Mouse (Mus musculus) cerebellum, adult 11 months (tissue): ENCODE results near the gene Rock2.
"Not testable (repeated sequence)": the region's sequence is repeated elsewhere in the genome, so short reads cannot be mapped to it uniquely, and the experiment has no call there.

Source experiments
- DNase-seq: peaks from one replicate; pipeline ENCODE4 v3.0.0; 2022

The Rock2 gene

DNA sequence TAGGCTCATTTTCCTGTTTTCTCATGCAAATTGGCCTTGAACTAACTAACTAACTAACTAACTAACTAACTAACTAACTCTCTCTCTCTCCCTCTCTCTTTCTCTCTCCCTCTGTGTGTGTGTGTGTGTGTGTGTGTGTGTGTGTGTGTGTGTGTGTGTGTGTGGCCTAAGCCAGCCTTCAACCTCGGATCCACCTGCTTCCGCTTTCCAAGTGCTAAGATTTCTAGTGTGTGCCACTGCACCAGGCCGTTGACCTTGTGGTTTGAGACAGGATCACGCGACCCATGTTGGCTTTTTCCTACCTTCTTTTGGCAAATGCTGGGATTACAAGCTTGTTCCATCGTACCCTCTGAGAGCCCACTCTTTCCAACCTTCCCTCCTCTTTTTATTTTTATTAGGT lies 105.9 kb downstream of the Rock2 start:
- no peak for DNase-seq

DNA sequence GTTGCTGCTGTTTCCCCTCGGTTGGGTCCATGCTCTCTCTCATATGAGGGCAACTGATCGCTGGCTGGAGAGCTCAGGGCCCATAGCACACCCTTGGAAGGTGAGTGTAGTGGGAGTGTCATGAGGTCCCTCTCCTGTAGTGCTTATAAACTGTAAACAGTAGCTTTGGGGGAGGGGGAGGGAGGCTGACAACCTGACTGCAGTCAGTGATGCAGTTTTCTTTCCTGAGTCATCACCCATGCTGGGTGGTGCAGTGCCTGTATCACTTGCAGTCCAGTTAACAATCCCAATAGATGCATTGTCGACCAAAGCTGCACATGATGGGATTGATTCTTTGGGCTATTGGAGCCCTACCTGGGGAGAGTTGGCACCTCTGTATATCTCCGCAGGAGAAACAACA lies 106.5 kb downstream of the Rock2 start:
- DNase-seq: no peak

DNA sequence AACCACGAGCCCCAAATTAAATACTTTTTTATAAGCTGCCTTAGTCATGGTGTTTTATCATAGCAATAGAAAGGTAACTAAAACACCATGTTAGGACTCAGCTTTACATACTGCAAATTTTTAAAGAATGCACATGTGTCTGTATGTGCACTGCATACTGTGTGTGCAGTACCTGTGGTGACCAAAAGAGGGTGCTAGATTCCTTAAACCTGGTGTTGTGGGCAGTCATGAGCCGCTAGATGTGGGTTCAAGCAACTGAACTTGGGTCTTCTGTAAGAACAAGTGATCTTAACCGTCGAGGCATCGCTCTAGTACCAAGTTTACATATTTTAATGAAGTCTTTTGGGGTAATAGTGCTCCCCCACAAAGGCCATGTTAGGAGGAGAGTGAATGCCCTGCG lies 114.8 kb downstream of the Rock2 start:
- DNase-seq: no peak

DNA sequence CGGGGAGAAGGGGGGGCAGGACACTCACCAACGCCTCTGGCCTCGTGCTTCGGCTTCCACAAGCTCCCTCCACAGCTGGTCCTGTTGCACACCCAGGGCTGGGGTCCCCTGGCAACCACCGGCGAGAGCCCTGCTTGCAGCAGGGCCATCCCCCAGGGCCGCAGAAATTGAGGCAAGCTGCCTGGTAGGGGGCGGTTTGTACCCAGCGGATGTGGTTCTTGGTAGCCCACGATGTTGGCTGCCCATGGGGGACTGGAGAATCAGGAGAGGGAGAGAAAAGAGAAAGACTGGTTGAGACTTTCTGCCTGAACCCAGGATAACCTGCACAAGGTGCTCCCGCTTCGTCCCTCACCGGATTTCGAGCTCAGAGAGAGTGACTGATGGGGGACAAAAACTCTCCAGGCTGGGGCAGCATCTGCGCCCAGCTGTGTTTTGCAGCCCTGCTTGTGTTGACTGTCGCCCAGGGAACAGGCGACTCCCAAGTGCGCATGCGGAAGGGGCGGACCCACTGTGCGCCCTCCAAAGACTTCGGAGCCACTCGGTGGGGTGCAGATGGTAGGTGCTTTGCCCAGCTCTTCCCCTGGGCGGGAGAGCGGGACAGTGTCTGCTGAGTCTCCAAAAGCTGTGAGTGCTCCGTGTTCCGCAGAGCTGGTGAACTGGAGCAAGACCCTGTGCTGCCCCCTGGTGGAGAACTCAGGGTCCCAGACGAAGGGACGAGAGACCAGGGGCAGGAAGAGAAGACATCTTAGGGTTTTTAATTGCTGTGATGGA lies 116.6 kb downstream of the Rock2 start, which contains the start of gene 2410004P03Rik:
Gene 2410004P03Rik (minus strand): TSS at position 628 of the 771 bp plus-strand sequence.
- DNase-seq: peak; percentile 29

- DNase-seq: no peak
Measured at GRCm38 (mm10) chr12:17012067-17012899, 117.6 kb downstream of the Rock2 start.

GRCm38 (mm10) chr12:17015711-17016110 lies 121.0 kb downstream of the Rock2 start:
- DNase-seq: no peak

GRCm38 (mm10) chr12:17018468-17018867 lies 123.8 kb downstream of the Rock2 start:
- DNase-seq: peak; percentile 18

- not testable (repeated sequence) for DNase-seq
Measured at GRCm38 (mm10) chr12:17021125-17021524, 126.4 kb downstream of the Rock2 start.

- no peak for DNase-seq
Measured at GRCm38 (mm10) chr12:17022145-17022544, 127.5 kb downstream of the Rock2 start.

DNA sequence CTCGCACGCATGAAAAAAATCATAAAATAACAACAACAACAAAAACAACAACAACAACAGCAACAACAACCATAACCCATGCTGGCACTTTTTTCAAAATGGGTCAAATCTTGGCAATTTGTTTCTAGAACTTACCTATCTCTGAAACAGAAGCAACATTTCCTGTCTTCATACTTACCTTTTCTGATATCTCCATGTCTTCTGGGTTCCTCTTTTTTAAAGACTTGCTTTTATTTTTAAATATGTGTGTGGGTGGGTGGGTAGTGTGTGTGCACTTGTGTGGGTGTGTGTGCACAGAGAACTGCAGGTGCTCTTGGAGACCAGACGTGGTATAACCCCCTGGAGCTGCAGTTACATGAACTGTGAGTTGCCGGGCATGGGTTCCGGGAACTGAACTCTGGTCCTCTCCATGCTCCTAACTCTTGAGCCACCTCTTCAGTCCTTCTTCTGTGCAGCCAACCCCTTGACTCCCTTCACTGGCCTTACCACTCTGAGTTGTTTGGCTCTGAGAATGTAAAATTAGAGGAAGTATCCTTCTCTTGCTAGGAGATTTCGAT lies 129.9 kb downstream of the Rock2 start:
- DNase-seq: no peak

GRCm38 (mm10) chr12:17032694-17033463 lies 138.2 kb downstream of the Rock2 start:
- DNase-seq: peak; percentile 51

- DNase-seq: no peak
Measured at GRCm38 (mm10) chr12:17033464-17033841, 138.8 kb downstream of the Rock2 start.

GRCm38 (mm10) chr12:17034671-17035070 lies 140.0 kb downstream of the Rock2 start:
- no peak for DNase-seq

DNA sequence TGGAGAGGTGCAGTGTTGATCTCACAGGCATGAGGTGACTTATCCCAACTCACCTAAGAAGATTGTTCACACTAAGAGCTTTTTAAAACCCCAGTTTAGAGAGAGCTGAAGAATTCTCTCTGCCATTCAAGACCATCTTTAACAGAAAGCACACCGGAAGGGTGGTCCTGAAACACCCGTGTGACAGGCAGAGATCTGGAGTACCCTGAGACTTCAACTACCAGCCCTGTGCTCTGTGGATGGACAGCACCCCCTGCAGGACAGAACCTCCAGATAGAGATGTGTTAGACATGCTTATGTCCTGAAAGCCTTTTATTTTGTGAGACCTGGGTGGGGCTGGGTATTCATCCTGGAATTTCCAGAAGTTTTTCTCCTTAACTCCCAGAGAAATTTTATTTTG lies 140.4 kb downstream of the Rock2 start:
- DNase-seq: no peak

DNA sequence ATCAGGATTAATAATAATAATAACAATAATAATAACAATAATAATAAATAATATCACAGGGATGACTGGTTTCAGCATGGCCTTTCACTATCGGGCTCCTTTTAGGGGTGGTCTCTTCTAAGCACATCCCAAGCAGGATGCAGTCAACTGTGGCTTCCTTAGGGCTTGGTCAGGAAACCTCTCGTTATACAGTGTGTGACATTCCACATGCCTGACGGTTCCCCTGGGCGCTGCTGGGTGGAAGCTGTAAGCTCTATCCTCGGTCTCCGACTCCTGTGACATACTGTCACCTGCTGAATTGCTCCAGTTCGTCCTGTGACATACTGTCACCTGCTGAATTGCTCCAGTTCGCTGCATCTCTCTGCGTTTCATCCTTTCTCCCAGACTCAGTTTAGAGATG lies 141.8 kb downstream of the Rock2 start:
- DNase-seq: no peak

- no peak for DNase-seq
Measured at GRCm38 (mm10) chr12:17037053-17037610, 142.4 kb downstream of the Rock2 start.
